Mouse (Mus musculus): ENCODE results near the gene Phospho1. TPM values are rescaled to one million over a fixed set of nuclear protein-coding genes. Genes with fewer than 3 reads are reported as not detected.

Phospho1 gene
- polyA plus RNA-seq, 1 experiment from 2014 or later = 0.30 TPM

DNA sequence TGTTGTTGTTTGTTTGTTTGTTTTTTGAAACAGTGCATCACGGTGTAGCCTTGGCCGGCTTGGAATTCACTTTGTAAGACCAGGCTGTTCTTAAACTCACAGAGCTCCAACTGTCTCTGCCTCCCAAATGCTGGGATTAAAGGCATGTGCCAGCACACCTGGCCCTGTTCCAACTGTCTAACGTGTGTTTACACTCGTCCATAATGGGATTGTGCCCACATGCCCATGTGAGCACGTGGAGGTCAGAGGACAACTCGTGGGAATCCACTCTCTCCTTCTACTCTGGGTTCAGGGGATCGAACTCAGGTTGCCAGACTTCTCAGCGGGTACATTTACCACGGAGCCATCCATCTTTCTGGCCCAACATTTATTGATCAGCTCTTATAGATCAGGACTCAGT, 8.9 kb upstream of the Phospho1 start:
- WGBS = 82% methylated on average over 9 of the region's 9 CpGs
- no peak for DNase-seq (ENCODE audit: low spot score)

GRCm38 (mm10) chr11:95819138-95819537, 5.2 kb upstream of the Phospho1 start:
- Histone ChIP-seq H3K27me3 (ENCODE audit: low read depth, poor library complexity, severe bottlenecking) (peaks cover 30% of the 10 kb centered on the region), H3K27ac (replicated peaks) (no peak overlapping the region), H3K36me3 (no peaks in the 10 kb centered on the region), H3K9me3 (replicated peaks) (no peaks in the 10 kb centered on the region), H3K4me3 (no peak overlapping the region), H3K4me1 (peaks cover 12% of the 10 kb centered on the region)
- no peak for DNase-seq (ENCODE audit: low spot score)
- WGBS = 88% methylated on average over 8 of the region's 8 CpGs

More for the DNA sequence above, 8.9 kb upstream of the Phospho1 start:
- H3K27ac ChIP-seq (replicated peaks) = no peak overlapping the region
- H3K9me3 ChIP-seq (replicated peaks) = no peaks in the 10 kb centered on the region
- H3K27me3 ChIP-seq (ENCODE audit: low read depth, poor library complexity, severe bottlenecking) = no peaks in the 10 kb centered on the region
- H3K4me1 ChIP-seq = peaks cover 8% of the 10 kb centered on the region
- H3K4me3 ChIP-seq = no peak overlapping the region
- no peaks in the 10 kb centered on the region for H3K36me3 ChIP-seq

GRCm38 (mm10) chr11:95821511-95821910, 2.8 kb upstream of the Phospho1 start:
- Histone ChIP-seq H3K4me3 (no peak overlapping the region), H3K36me3 (no peaks in the 10 kb centered on the region), H3K27ac (replicated peaks) (no peak overlapping the region), H3K4me1 (peaks cover 22% of the 10 kb centered on the region), H3K27me3 (ENCODE audit: low read depth, poor library complexity, severe bottlenecking) (peaks cover 54% of the 10 kb centered on the region), H3K9me3 (replicated peaks) (no peaks in the 10 kb centered on the region)
- no peak for DNase-seq (ENCODE audit: low spot score)
- 89% methylated on average over 3 of the region's 3 CpGs for WGBS

DNA sequence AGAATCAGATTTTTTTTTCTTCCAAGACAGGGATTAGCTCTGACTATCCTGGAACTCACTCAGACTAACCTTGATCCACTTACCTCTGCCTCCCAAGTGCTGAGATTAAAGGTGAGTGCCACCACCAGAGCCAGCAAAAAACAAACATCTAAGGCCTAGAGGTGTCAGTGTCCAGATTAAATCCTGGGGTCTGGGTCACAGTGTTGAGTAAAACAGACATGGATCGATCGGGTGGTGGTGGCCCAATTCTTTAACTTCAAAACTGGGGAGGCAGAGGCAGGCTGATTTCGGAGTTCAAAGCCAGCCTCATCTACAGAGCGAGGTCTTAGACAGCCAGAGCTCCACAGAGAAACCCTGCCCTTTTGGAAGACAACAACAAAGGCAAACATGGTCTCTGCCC, 1.9 kb upstream of the Phospho1 start:
- no peak overlapping the region for H3K27ac ChIP-seq (replicated peaks)
- no peaks in the 10 kb centered on the region for H3K9me3 ChIP-seq (replicated peaks)
- 95% methylated on average over 4 of the region's 4 CpGs for WGBS
- H3K4me3 ChIP-seq = no peak overlapping the region
- H3K36me3 ChIP-seq = no peaks in the 10 kb centered on the region
- H3K4me1 ChIP-seq = peaks cover 22% of the 10 kb centered on the region
- H3K27me3 ChIP-seq (ENCODE audit: low read depth, poor library complexity, severe bottlenecking) = peaks cover 63% of the 10 kb centered on the region
- DNase-seq (ENCODE audit: low spot score) = no peak

DNA sequence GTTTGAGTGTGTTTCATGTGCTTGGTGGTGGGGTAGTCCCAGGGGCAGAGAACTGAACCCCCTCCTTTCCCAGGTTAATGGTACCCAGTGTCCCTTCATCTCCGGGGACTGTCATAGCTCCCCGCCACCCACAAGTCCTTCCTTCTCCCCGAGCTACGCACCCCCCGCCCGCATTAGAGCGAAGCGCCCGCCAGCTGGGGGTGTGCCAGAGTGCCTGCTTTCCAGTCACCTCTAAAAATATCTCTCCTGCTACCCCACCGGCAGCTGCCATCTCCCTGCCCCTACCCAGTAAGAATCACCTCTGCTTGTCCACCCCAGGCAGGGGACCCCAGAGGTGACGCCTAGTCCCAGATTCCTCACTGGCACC, 561 bp downstream of the Phospho1 start:
- Histone ChIP-seq H3K4me3 (peak overlapping the region; percentile 68), H3K36me3 (no peaks in the 10 kb centered on the region), H3K27me3 (ENCODE audit: low read depth, poor library complexity, severe bottlenecking) (peaks cover 87% of the 10 kb centered on the region), H3K4me1 (peaks cover 22% of the 10 kb centered on the region), H3K27ac (replicated peaks) (peak overlapping the region; percentile 85), H3K9me3 (replicated peaks) (no peaks in the 10 kb centered on the region)
- DNase-seq (ENCODE audit: low spot score) = no peak
- under 1% methylated on average over 11 of the region's 11 CpGs for WGBS

GRCm38 (mm10) chr11:95825625-95826024, 1.3 kb downstream of the Phospho1 start:
- DNase-seq (ENCODE audit: low spot score) = no peak
- H3K36me3 ChIP-seq = no peaks in the 10 kb centered on the region
- 67% methylated on average over 3 of the region's 3 CpGs for WGBS
- peaks cover 95% of the 10 kb centered on the region for H3K27me3 ChIP-seq (ENCODE audit: low read depth, poor library complexity, severe bottlenecking)
- no peaks in the 10 kb centered on the region for H3K9me3 ChIP-seq (replicated peaks)
- no peak overlapping the region for H3K4me3 ChIP-seq
- H3K4me1 ChIP-seq = peaks cover 29% of the 10 kb centered on the region
- H3K27ac ChIP-seq (replicated peaks) = no peak overlapping the region

DNA sequence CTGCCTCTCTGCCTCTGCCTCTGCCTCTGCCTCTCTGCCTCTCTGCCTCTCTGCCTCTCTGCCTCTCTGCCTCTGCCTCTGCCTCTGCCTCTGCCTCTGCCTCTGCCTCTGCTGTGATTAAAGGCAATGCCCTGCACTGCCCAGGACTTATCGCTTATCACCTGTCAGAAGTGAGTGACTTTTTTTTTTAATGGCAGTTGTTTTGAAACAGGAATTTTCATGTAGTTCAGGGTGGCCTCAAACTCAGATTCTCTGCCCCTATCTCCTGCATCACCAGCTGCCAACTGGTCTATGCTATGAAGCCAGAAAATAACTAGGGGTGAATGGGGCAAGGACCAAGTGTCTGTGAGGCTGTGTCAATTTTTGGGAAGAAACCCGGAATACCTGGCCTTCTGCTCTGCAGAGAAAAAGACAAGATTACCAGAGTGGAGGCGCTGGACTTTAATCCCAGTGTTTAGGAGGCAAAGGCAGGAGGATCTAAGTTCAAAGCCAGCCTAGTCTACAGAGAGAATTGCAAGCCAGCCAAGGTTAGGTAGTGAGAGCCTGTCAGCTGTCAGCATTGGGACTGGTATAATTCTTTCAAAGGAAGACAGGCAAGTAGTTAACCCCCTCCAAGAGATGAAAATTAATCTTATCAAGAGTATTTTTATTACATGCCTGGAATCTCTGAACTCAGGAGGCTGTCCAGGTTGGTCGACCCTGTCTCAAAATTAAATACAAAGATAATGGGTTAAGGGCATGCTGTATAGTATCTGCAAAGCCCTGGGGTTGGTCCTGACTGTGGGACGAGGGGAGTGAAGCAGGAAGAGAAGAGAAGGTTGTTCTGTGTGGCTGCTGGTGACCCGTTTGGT, 2.2 kb downstream of the Phospho1 start:
- Histone ChIP-seq H3K36me3 (no peaks in the 10 kb centered on the region), H3K4me1 (peaks cover 38% of the 10 kb centered on the region), H3K9me3 (replicated peaks) (no peaks in the 10 kb centered on the region), H3K27ac (replicated peaks) (no peak overlapping the region), H3K27me3 (ENCODE audit: low read depth, poor library complexity, severe bottlenecking) (peaks cover 98% of the 10 kb centered on the region), H3K4me3 (no peak overlapping the region)
- DNase-seq (ENCODE audit: low spot score) = no peak
- WGBS = 55% methylated on average over 6 of the region's 6 CpGs

DNA sequence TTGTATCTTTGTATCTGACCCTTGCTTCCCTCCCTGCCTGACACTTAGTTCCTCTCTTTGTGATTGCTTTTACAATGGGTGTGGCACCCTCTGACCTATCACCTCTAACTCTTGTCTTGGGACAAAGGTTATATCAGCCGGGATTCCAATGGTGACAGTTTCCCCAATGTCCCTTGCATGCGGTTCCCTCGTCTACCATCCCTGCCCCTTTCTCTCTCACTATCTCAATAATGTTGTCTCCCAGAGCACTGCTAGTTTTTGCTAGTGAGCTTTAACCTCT, 2.8 kb downstream of the Phospho1 start:
- Histone ChIP-seq H3K27me3 (ENCODE audit: low read depth, poor library complexity, severe bottlenecking) (peaks cover 98% of the 10 kb centered on the region), H3K36me3 (no peaks in the 10 kb centered on the region), H3K4me3 (no peak overlapping the region), H3K27ac (replicated peaks) (no peak overlapping the region), H3K4me1 (peaks cover 44% of the 10 kb centered on the region), H3K9me3 (replicated peaks) (no peaks in the 10 kb centered on the region)
- no peak for DNase-seq (ENCODE audit: low spot score)
- WGBS = 23% methylated on average over 3 of the region's 3 CpGs

- Histone ChIP-seq H3K4me1 (peaks cover 49% of the 10 kb centered on the region), H3K27ac (replicated peaks) (no peak overlapping the region), H3K27me3 (ENCODE audit: low read depth, poor library complexity, severe bottlenecking) (peaks cover 98% of the 10 kb centered on the region), H3K4me3 (no peak overlapping the region), H3K9me3 (replicated peaks) (no peaks in the 10 kb centered on the region), H3K36me3 (no peaks in the 10 kb centered on the region)
- 18% methylated on average over 3 of the region's 3 CpGs for WGBS
- peak; percentile 54 for DNase-seq (ENCODE audit: low spot score)
Observed at GRCm38 (mm10) chr11:95827464-95828085, 3.3 kb downstream of the Phospho1 start.

- Histone ChIP-seq H3K36me3 (no peaks in the 10 kb centered on the region), H3K4me3 (no peak overlapping the region), H3K27me3 (ENCODE audit: low read depth, poor library complexity, severe bottlenecking) (peaks cover 98% of the 10 kb centered on the region), H3K4me1 (peaks cover 52% of the 10 kb centered on the region), H3K27ac (replicated peaks) (no peak overlapping the region), H3K9me3 (replicated peaks) (no peaks in the 10 kb centered on the region)
- no peak for DNase-seq (ENCODE audit: low spot score)
- WGBS = 79% methylated on average over 11 of the region's 11 CpGs
Observed at GRCm38 (mm10) chr11:95828181-95828964, 4.1 kb downstream of the Phospho1 start.

DNA sequence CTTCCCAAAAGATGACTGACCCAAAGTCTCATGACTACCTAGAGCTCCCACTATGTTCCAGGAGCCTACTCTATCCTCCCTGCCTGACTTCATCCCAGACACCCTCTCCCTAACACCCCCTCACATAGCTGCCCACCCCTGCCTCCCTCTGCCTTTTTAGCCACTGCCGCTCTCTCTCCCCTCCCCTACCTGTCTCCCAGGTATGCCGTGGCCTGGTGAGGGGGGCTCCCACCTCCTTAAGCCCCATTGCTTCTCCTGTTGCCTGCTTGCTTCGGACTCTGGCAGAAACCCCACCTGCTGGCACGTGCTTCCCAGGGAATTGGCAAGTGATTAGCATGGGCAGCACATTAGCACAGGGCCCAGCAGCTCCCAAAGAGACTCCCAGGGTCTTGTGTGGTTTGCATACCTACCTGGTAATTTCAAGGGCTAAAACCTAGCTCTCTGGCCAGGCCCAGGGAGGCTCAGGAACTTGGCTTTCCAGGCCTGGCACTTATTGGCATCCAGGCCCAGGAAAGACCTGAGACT, 5.3 kb downstream of the Phospho1 start:
- no peak for DNase-seq (ENCODE audit: low spot score)
- Histone ChIP-seq H3K4me3 (no peak overlapping the region), H3K9me3 (replicated peaks) (no peaks in the 10 kb centered on the region), H3K27ac (replicated peaks) (no peak overlapping the region), H3K27me3 (ENCODE audit: low read depth, poor library complexity, severe bottlenecking) (peaks cover 100% of the 10 kb centered on the region), H3K4me1 (peaks cover 54% of the 10 kb centered on the region), H3K36me3 (no peaks in the 10 kb centered on the region)
- 32% methylated on average over 4 of the region's 4 CpGs for WGBS

DNA sequence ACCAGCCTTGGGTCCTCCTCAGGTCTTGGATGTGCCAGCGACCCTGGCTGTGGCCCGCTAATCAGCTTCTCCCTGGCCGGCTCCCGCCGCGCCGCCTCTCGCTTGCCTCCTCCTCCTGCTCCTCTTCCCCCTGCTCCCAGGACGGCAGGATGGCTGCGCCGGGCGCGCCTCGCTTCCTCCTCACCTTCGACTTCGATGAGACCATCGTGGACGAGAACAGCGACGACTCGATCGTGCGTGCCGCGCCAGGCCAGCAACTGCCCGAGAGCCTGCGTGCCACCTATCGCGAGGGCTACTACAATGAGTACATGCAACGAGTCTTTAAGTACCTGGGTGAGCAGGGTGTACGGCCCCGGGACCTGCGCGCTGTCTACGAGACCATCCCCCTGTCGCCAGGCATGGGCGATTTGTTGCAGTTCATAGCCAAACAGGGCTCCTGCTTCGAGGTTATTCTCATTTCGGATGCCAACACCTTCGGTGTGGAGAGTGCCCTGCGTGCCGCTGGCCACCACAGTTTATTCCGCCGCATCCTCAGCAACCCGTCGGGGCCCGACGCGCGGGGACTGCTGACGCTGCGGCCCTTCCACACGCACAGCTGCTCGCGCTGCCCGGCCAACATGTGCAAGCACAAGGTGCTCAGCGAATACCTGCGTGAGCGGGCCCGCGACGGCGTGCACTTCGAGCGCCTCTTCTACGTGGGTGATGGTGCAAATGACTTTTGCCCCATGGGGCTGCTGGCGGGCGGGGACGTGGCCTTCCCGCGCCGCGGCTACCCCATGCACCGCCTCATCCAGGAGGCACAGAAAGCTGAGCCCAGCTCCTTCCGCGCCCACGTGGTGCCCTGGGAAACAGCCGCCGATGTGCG, 6.3 kb downstream of the Phospho1 start:
- H3K36me3 ChIP-seq = no peaks in the 10 kb centered on the region
- H3K9me3 ChIP-seq (replicated peaks) = no peaks in the 10 kb centered on the region
- peaks cover 100% of the 10 kb centered on the region for H3K27me3 ChIP-seq (ENCODE audit: low read depth, poor library complexity, severe bottlenecking)
- peak; percentile 42 for DNase-seq (ENCODE audit: low spot score)
- WGBS = 3% methylated on average over 80 of the region's 80 CpGs
- no peak overlapping the region for H3K27ac ChIP-seq (replicated peaks)
- peaks cover 56% of the 10 kb centered on the region for H3K4me1 ChIP-seq
- H3K4me3 ChIP-seq = peak overlapping the region; percentile 43

Data from midbrain, embryonic 10.5 days (tissue).